Mouse (Mus musculus): ENCODE data around the gene Ankrd9. TPM values are rescaled to one million over a fixed set of nuclear protein-coding genes. Genes with fewer than 3 reads are reported as not detected.

The Ankrd9 gene
- polyA plus RNA-seq, 1 experiment from 2014 or later, result 57.6 TPM

GRCm38 (mm10) chr12:110986536-110987425 lies 7.9 kb upstream of the Ankrd9 start:
- Histone ChIP-seq H3K4me1 (replicated peaks) (peaks cover 26% of the 10 kb centered on the region), H3K36me3 (no peaks in the 10 kb centered on the region), H3K4me3 (replicated peaks) (no peak overlapping the region), H3K27me3 (no peaks in the 10 kb centered on the region; the same call in 1 of the 2 replicates), H3K9me3 (replicated peaks) (no peaks in the 10 kb centered on the region), H3K4me2 (no peak overlapping the region), H3K27ac (no peak overlapping the region), H3K9ac (no peak overlapping the region)
- 71% methylated on average over 11 of the region's 11 CpGs for WGBS (ENCODE audit: insufficient replicate concordance)
- no peak for ATAC-seq (ENCODE audit: low read depth)
- no peak for DNase-seq

- no peak overlapping the region for H3K9ac ChIP-seq
- H3K4me1 ChIP-seq (replicated peaks), result peaks cover 13% of the 10 kb centered on the region
- H3K9me3 ChIP-seq (replicated peaks), result no peaks in the 10 kb centered on the region
- ATAC-seq (ENCODE audit: low read depth) (no peak), DNase-seq (no peak)
- H3K4me2 ChIP-seq, result no peak overlapping the region
- H3K27me3 ChIP-seq, result peaks cover 9% of the 10 kb centered on the region; the same call in 1 of the 2 replicates
- no peaks in the 10 kb centered on the region for H3K36me3 ChIP-seq
- 64% methylated on average over 9 of the region's 9 CpGs for WGBS (ENCODE audit: insufficient replicate concordance)
- H3K27ac ChIP-seq, result no peak overlapping the region
- H3K4me3 ChIP-seq (replicated peaks), result no peak overlapping the region
Observed at GRCm38 (mm10) chr12:110985141-110985540, 6.3 kb upstream of the Ankrd9 start.

GRCm38 (mm10) chr12:110984598-110984997 lies 5.8 kb upstream of the Ankrd9 start:
- no peak for ATAC-seq (ENCODE audit: low read depth)

GRCm38 (mm10) chr12:110983714-110984113 lies 4.9 kb upstream of the Ankrd9 start:
- no peak for DNase-seq
- Histone ChIP-seq H3K27me3 (peaks cover 9% of the 10 kb centered on the region; the same call in 1 of the 2 replicates), H3K9ac (no peak overlapping the region), H3K36me3 (no peaks in the 10 kb centered on the region), H3K4me1 (replicated peaks) (peaks cover 13% of the 10 kb centered on the region), H3K4me2 (no peak overlapping the region), H3K27ac (no peak overlapping the region), H3K9me3 (replicated peaks) (no peaks in the 10 kb centered on the region), H3K4me3 (replicated peaks) (no peak overlapping the region)
- ATAC-seq (ENCODE audit: low read depth), result no peak
- 74% methylated on average over 8 of the region's 8 CpGs for WGBS (ENCODE audit: insufficient replicate concordance)

More at GRCm38 (mm10) chr12:110984598-110984997, 5.8 kb upstream of the Ankrd9 start:
- Histone ChIP-seq H3K4me3 (replicated peaks) (no peak overlapping the region), H3K4me2 (no peak overlapping the region), H3K9me3 (replicated peaks) (no peaks in the 10 kb centered on the region), H3K27ac (no peak overlapping the region), H3K9ac (no peak overlapping the region), H3K36me3 (no peaks in the 10 kb centered on the region), H3K27me3 (peaks cover 9% of the 10 kb centered on the region; the same call in 1 of the 2 replicates), H3K4me1 (replicated peaks) (peaks cover 14% of the 10 kb centered on the region)
- no peak for DNase-seq
- WGBS (ENCODE audit: insufficient replicate concordance), result 61% methylated on average over 4 of the region's 4 CpGs

- Histone ChIP-seq H3K36me3 (no peaks in the 10 kb centered on the region), H3K9ac (no peak overlapping the region), H3K9me3 (replicated peaks) (no peaks in the 10 kb centered on the region), H3K4me2 (no peak overlapping the region), H3K4me3 (replicated peaks) (no peak overlapping the region), H3K27me3 (peaks cover 9% of the 10 kb centered on the region; the same call in 1 of the 2 replicates), H3K4me1 (replicated peaks) (peaks cover 13% of the 10 kb centered on the region), H3K27ac (no peak overlapping the region)
- 78% methylated on average over 8 of the region's 8 CpGs for WGBS (ENCODE audit: insufficient replicate concordance)
- no peak for DNase-seq
- no peak for ATAC-seq (ENCODE audit: low read depth)
Observed at GRCm38 (mm10) chr12:110983083-110983482, 4.2 kb upstream of the Ankrd9 start.

GRCm38 (mm10) chr12:110981736-110982135 lies 2.9 kb upstream of the Ankrd9 start:
- H3K9me3 ChIP-seq (replicated peaks), result peaks cover 5% of the 10 kb centered on the region; the same call in 1 of the 2 replicates
- 79% methylated on average over 3 of the region's 3 CpGs for WGBS (ENCODE audit: insufficient replicate concordance)
- H3K4me2 ChIP-seq, result no peak overlapping the region

GRCm38 (mm10) chr12:110979808-110980207 lies 968 bp upstream of the Ankrd9 start:
- Histone ChIP-seq H3K36me3 (peaks cover 31% of the 10 kb centered on the region), H3K27me3 (peaks cover 9% of the 10 kb centered on the region; the same call in 1 of the 2 replicates), H3K9ac (peak overlapping the region; percentile 78), H3K9me3 (replicated peaks) (peaks cover 5% of the 10 kb centered on the region; the same call in 1 of the 2 replicates), H3K27ac (peak overlapping the region; percentile 92), H3K4me1 (replicated peaks) (peaks cover 46% of the 10 kb centered on the region), H3K4me2 (peak overlapping the region; percentile 86), H3K4me3 (replicated peaks) (peak overlapping the region; percentile 90)
- 44% methylated on average over 3 of the region's 3 CpGs for WGBS (ENCODE audit: insufficient replicate concordance)
- no peak for DNase-seq
- ATAC-seq (ENCODE audit: low read depth), result no peak

More at GRCm38 (mm10) chr12:110981736-110982135, 2.9 kb upstream of the Ankrd9 start:
- Histone ChIP-seq H3K27ac (no peak overlapping the region), H3K9ac (no peak overlapping the region), H3K4me3 (replicated peaks) (no peak overlapping the region), H3K36me3 (peaks cover 12% of the 10 kb centered on the region), H3K27me3 (peaks cover 9% of the 10 kb centered on the region; the same call in 1 of the 2 replicates), H3K4me1 (replicated peaks) (peaks cover 26% of the 10 kb centered on the region)
- DNase-seq (no peak), ATAC-seq (ENCODE audit: low read depth) (no peak)

- no peak for DNase-seq
- 38% methylated on average over 14 of the region's 14 CpGs for WGBS (ENCODE audit: insufficient replicate concordance)
- H3K4me1 ChIP-seq (replicated peaks), result peaks cover 61% of the 10 kb centered on the region
Observed at GRCm38 (mm10) chr12:110977896-110978606, 789 bp downstream of the Ankrd9 start.

GRCm38 (mm10) chr12:110977345-110977733 lies 1.5 kb downstream of the Ankrd9 start:
- H3K4me3 ChIP-seq (replicated peaks), result peak overlapping the region; percentile 90
- peaks cover 69% of the 10 kb centered on the region for H3K4me1 ChIP-seq (replicated peaks)
- H3K9ac ChIP-seq, result peak overlapping the region; percentile 98
- WGBS (ENCODE audit: insufficient replicate concordance), result 89% methylated on average over 18 of the region's 18 CpGs
- no peak for ATAC-seq (ENCODE audit: low read depth)
- H3K36me3 ChIP-seq, result peaks cover 51% of the 10 kb centered on the region
- DNase-seq, result no peak
- H3K4me2 ChIP-seq, result peak overlapping the region; percentile 86
- H3K27me3 ChIP-seq, result peaks cover 9% of the 10 kb centered on the region; the same call in 1 of the 2 replicates
- peaks cover 5% of the 10 kb centered on the region; the same call in 1 of the 2 replicates for H3K9me3 ChIP-seq (replicated peaks)
- H3K27ac ChIP-seq, result peak overlapping the region; percentile 100

More at GRCm38 (mm10) chr12:110977896-110978606, 789 bp downstream of the Ankrd9 start:
- H3K36me3 ChIP-seq, result peaks cover 45% of the 10 kb centered on the region
- H3K27ac ChIP-seq, result peak overlapping the region; percentile 100
- peaks cover 9% of the 10 kb centered on the region; the same call in 1 of the 2 replicates for H3K27me3 ChIP-seq
- peak overlapping the region; percentile 98 for H3K9ac ChIP-seq
- peak overlapping the region; percentile 86 for H3K4me2 ChIP-seq
- peaks cover 5% of the 10 kb centered on the region; the same call in 1 of the 2 replicates for H3K9me3 ChIP-seq (replicated peaks)
- ATAC-seq (ENCODE audit: low read depth), result no peak
- H3K4me3 ChIP-seq (replicated peaks), result peak overlapping the region; percentile 90

- peaks cover 55% of the 10 kb centered on the region for H3K36me3 ChIP-seq
- no peak for DNase-seq
- 92% methylated on average over 60 of the region's 60 CpGs for WGBS (ENCODE audit: insufficient replicate concordance)
- H3K9ac ChIP-seq, result peak overlapping the region; percentile 98
- peaks cover 9% of the 10 kb centered on the region; the same call in 1 of the 2 replicates for H3K27me3 ChIP-seq
- H3K4me2 ChIP-seq, result peak overlapping the region; percentile 86
- peak overlapping the region; percentile 90 for H3K4me3 ChIP-seq (replicated peaks)
- ATAC-seq (ENCODE audit: low read depth), result no peak
- peak overlapping the region; percentile 100 for H3K27ac ChIP-seq
- H3K9me3 ChIP-seq (replicated peaks), result peaks cover 5% of the 10 kb centered on the region; the same call in 1 of the 2 replicates
- peaks cover 74% of the 10 kb centered on the region for H3K4me1 ChIP-seq (replicated peaks)
Observed at GRCm38 (mm10) chr12:110976589-110977344, 2.1 kb downstream of the Ankrd9 start.

Measured in liver, embryonic 13.5 days (tissue).